Mouse (Mus musculus): Measurements from ENCODE around the gene Tbc1d8. TPM values are rescaled to one million over a fixed set of nuclear protein-coding genes. Genes with fewer than 3 reads are reported as not detected.

Tbc1d8 gene
- total and polyA plus RNA-seq, 3 experiments, result 5.2 to 6.3 (median 6.1) TPM

GRCm38 (mm10) chr1:39362515-39362893 lies 116.1 kb downstream of the Tbc1d8 start:
- intact Hi-C loops (cut with DNase I), result no loop called here
- WGBS, result 42% methylated on average over 7 of the region's 7 CpGs

GRCm38 (mm10) chr1:39361754-39362514 lies 116.6 kb downstream of the Tbc1d8 start:
- H3K27me3 ChIP-seq (ENCODE audit: control insufficient read depth, insufficient read depth, low read length), result no peaks in the 10 kb centered on the region
- WGBS, result 63% methylated on average over 24 of the region's 24 CpGs
- H3K4me3 ChIP-seq, result no peak overlapping the region
- H3K27ac ChIP-seq, result no peak overlapping the region
- H3K9ac ChIP-seq (ENCODE audit: low read depth, low read length), result no peak overlapping the region
- H3K36me3 ChIP-seq (ENCODE audit: control insufficient read depth, insufficient read depth, low read length), result no peaks in the 10 kb centered on the region
- H3K4me1 ChIP-seq (ENCODE audit: control insufficient read depth, insufficient read depth, low read length), result no peaks in the 10 kb centered on the region; the same call in 1 of the 2 replicates
- intact Hi-C loops (cut with DNase I), result no loop called here
- no peak for DNase-seq
- H3K79me2 ChIP-seq (replicated peaks; ENCODE audit: control insufficient read depth, insufficient read depth, low read length), result no peaks in the 10 kb centered on the region
- TF ChIP-seq EP300 (IDR thresholded peaks at IDR 0.05; ENCODE audit: insufficient read depth, low read depth, low read length) (no peak), CTCF (IDR thresholded peaks at IDR 0.05) (no peak), POLR2A (IDR thresholded peaks at IDR 0.05; ENCODE audit: insufficient read depth, low read depth, low read length) (no peak)

More at GRCm38 (mm10) chr1:39362515-39362893, 116.1 kb downstream of the Tbc1d8 start:
- TF ChIP-seq POLR2A (IDR thresholded peaks at IDR 0.05; ENCODE audit: insufficient read depth, low read depth, low read length), result no peak
- TF ChIP-seq CTCF (IDR thresholded peaks at IDR 0.05), result no peak
- no peaks in the 10 kb centered on the region for H3K36me3 ChIP-seq (ENCODE audit: control insufficient read depth, insufficient read depth, low read length)
- H3K27me3 ChIP-seq (ENCODE audit: control insufficient read depth, insufficient read depth, low read length), result no peaks in the 10 kb centered on the region
- no peak overlapping the region for H3K27ac ChIP-seq
- no peak overlapping the region for H3K4me3 ChIP-seq
- H3K79me2 ChIP-seq (replicated peaks; ENCODE audit: control insufficient read depth, insufficient read depth, low read length), result no peaks in the 10 kb centered on the region
- DNase-seq, result no peak
- peaks cover 2% of the 10 kb centered on the region for H3K4me1 ChIP-seq (ENCODE audit: control insufficient read depth, insufficient read depth, low read length)
- H3K9ac ChIP-seq (ENCODE audit: low read depth, low read length), result no peak overlapping the region

- Histone ChIP-seq H3K36me3 (ENCODE audit: control insufficient read depth, insufficient read depth, low read length) (no peaks in the 10 kb centered on the region), H3K27ac (peak overlapping the region; percentile 73), H3K4me3 (no peak overlapping the region), H3K79me2 (replicated peaks; ENCODE audit: control insufficient read depth, insufficient read depth, low read length) (no peaks in the 10 kb centered on the region), H3K27me3 (ENCODE audit: control insufficient read depth, insufficient read depth, low read length) (no peaks in the 10 kb centered on the region), H3K9ac (ENCODE audit: low read depth, low read length) (no peak overlapping the region), H3K4me1 (ENCODE audit: control insufficient read depth, insufficient read depth, low read length) (peaks cover 1% of the 10 kb centered on the region)
- intact Hi-C loops (cut with DNase I), result no loop called here
- peak in 1 of 2 experiments; percentile 16 for DNase-seq
- TF ChIP-seq POLR2A (IDR thresholded peaks at IDR 0.05; ENCODE audit: insufficient read depth, low read depth, low read length) (no peak), EP300 (IDR thresholded peaks at IDR 0.05; ENCODE audit: insufficient read depth, low read depth, low read length) (no peak), CTCF (IDR thresholded peaks at IDR 0.05) (no peak)
- 57% methylated on average over 7 of the region's 7 CpGs for WGBS
These were observed 129.1 kb downstream of the Tbc1d8 start for GRCm38 (mm10) chr1:39349427-39349826.

- Histone ChIP-seq H3K27me3 (ENCODE audit: control insufficient read depth, insufficient read depth, low read length) (no peaks in the 10 kb centered on the region), H3K36me3 (ENCODE audit: control insufficient read depth, insufficient read depth, low read length) (no peaks in the 10 kb centered on the region), H3K4me1 (ENCODE audit: control insufficient read depth, insufficient read depth, low read length) (peaks cover 1% of the 10 kb centered on the region), H3K9ac (ENCODE audit: low read depth, low read length) (no peak overlapping the region), H3K27ac (peak overlapping the region; percentile 73), H3K4me3 (no peak overlapping the region), H3K79me2 (replicated peaks; ENCODE audit: control insufficient read depth, insufficient read depth, low read length) (no peaks in the 10 kb centered on the region)
- intact Hi-C loops (cut with DNase I), result no loop called here
- DNase-seq, result peak; percentile 36 to 45
- WGBS, result 39% methylated on average over 1 of the region's 1 CpGs
- TF ChIP-seq EP300 (IDR thresholded peaks at IDR 0.05; ENCODE audit: insufficient read depth, low read depth, low read length) (no peak), CTCF (IDR thresholded peaks at IDR 0.05) (no peak), POLR2A (IDR thresholded peaks at IDR 0.05; ENCODE audit: insufficient read depth, low read depth, low read length) (no peak)
These were observed 129.6 kb downstream of the Tbc1d8 start for GRCm38 (mm10) chr1:39349001-39349400.

GRCm38 (mm10) chr1:39344981-39345600 lies 133.5 kb downstream of the Tbc1d8 start:
- Histone ChIP-seq H3K27ac (no peak overlapping the region), H3K79me2 (replicated peaks; ENCODE audit: control insufficient read depth, insufficient read depth, low read length) (no peaks in the 10 kb centered on the region), H3K4me3 (no peak overlapping the region), H3K27me3 (ENCODE audit: control insufficient read depth, insufficient read depth, low read length) (no peaks in the 10 kb centered on the region), H3K9ac (ENCODE audit: low read depth, low read length) (no peak overlapping the region), H3K4me1 (ENCODE audit: control insufficient read depth, insufficient read depth, low read length) (peaks cover 1% of the 10 kb centered on the region), H3K36me3 (ENCODE audit: control insufficient read depth, insufficient read depth, low read length) (no peaks in the 10 kb centered on the region)
- WGBS, result 66% methylated on average over 21 of the region's 21 CpGs
- intact Hi-C loops (cut with DNase I), result loop anchor here (5.0 kb wide), 1 partner anchor 148 kb away; no protein-coding TSS in a partner anchor
- TF ChIP-seq POLR2A (IDR thresholded peaks at IDR 0.05; ENCODE audit: insufficient read depth, low read depth, low read length), result no peak
- TF ChIP-seq EP300 (IDR thresholded peaks at IDR 0.05; ENCODE audit: insufficient read depth, low read depth, low read length), result no peak
- TF ChIP-seq CTCF (IDR thresholded peaks at IDR 0.05), result peak; percentile 29
- no peak for DNase-seq

- no peaks in the 10 kb centered on the region for H3K79me2 ChIP-seq (replicated peaks; ENCODE audit: control insufficient read depth, insufficient read depth, low read length)
- intact Hi-C loops (cut with DNase I), result loop anchor here (5.0 kb wide), 1 partner anchor 146 kb away; no protein-coding TSS in a partner anchor
- no peak overlapping the region for H3K27ac ChIP-seq
- H3K36me3 ChIP-seq (ENCODE audit: control insufficient read depth, insufficient read depth, low read length), result no peaks in the 10 kb centered on the region
- no peak for DNase-seq
- WGBS, result 79% methylated on average over 5 of the region's 5 CpGs
- H3K9ac ChIP-seq (ENCODE audit: low read depth, low read length), result no peak overlapping the region
- TF ChIP-seq POLR2A (IDR thresholded peaks at IDR 0.05; ENCODE audit: insufficient read depth, low read depth, low read length) (no peak), CTCF (IDR thresholded peaks at IDR 0.05) (no peak)
- no peaks in the 10 kb centered on the region for H3K27me3 ChIP-seq (ENCODE audit: control insufficient read depth, insufficient read depth, low read length)
- H3K4me1 ChIP-seq (ENCODE audit: control insufficient read depth, insufficient read depth, low read length), result no peaks in the 10 kb centered on the region
- no peak overlapping the region for H3K4me3 ChIP-seq
These were observed 135.3 kb downstream of the Tbc1d8 start for GRCm38 (mm10) chr1:39343242-39343641.

Data from heart, adult 2 months (tissue).